Mouse (Mus musculus) G1E (cell line): ENCODE data around the gene Syt8.

ENCODE experiments used
- CTCF ChIP-seq: IDR thresholded peaks from 2 replicates; pipeline ENCODE4 v1.5.1; 2012; ENCODE audit warnings: low read depth, low read length, inconsistent platforms, mixed read lengths
- GATA1 ChIP-seq: IDR thresholded peaks from 2 replicates; pipeline ENCODE4 v1.6.1; 2012; ENCODE audit warnings: borderline replicate concordance, low read length, inconsistent platforms, mixed read lengths
- POLR2AphosphoS5 ChIP-seq: IDR thresholded peaks from 2 replicates; pipeline ENCODE4 v1.6.1; 2012; ENCODE audit warnings: low read depth, low read length, inconsistent platforms; ENCODE audit not compliant: insufficient replicate concordance
- TAL1 ChIP-seq: conservative IDR thresholded peaks from 2 replicates; pipeline ENCODE4 v1.6.1; 2012; ENCODE audit warnings: low read depth, low read length, inconsistent platforms, mixed read lengths

DNA sequence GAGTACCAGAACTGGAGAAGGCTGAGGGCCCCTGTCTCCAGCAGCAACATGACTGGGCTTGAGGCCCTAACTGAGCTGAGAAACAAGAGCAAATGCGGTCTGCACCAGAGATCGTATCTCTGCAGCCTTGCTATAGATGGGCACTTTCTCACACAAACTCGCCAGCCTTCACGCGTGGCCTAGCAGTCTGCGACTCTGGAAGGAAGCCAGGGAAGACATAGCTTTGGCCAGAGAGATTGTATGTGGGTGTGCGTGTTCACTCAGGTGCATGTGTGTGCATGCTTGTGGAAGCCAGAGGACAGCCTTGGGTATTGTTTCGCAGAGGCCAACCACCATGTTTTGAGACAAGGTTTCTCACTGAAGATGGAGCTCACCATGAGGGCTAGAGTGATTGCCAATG lies 26.0 kb upstream of the Syt8 start:
- TF ChIP-seq CTCF (no peak), GATA1 (no peak), TAL1 (no peak), POLR2AphosphoS5 (no peak)
